Mouse (Mus musculus): ENCODE measurements around the gene Creb5.

- TF ChIP-seq ZC3H11A (IDR thresholded peaks at IDR 0.05; ENCODE audit: borderline replicate concordance, low read depth, low read length) (no peak), ZNF384 (IDR thresholded peaks at IDR 0.05; ENCODE audit: low read depth, low read length) (no peak), MAFK (IDR thresholded peaks at IDR 0.05; ENCODE audit: insufficient read depth, low read depth, low read length) (no peak)
Measured at GRCm38 (mm10) chr6:53706604-53707330, 419.7 kb downstream of the Creb5 start.
